ENCODE assay signal across 8 mouse cellular contexts in genomic region chr9:83146446-83147188, GRCm38 (mm10). TPM values are rescaled to one million over a fixed set of nuclear protein-coding genes. Genes with fewer than 3 reads are reported as not detected.
DNase-seq lines count a peak whose midpoint lies in the region; ATAC-seq and TF ChIP-seq lines count a peak whose summit lies in the region.

Hmgn3 (minus strand) TSS chr9:83146685.

- H3K27me3 ChIP-seq in hindbrain, embryonic 14.5 days (ENCODE audit: control insufficient read depth, insufficient read depth, low read length) = no peaks in the 10 kb centered on the region
- H3K27me3 ChIP-seq in lung, postnatal 0 days (replicated peaks; ENCODE audit: insufficient read depth, low read length) = no peaks in the 10 kb centered on the region

- H3K9ac ChIP-seq in hindbrain, embryonic 14.5 days = peak within 1 kb of the TSS; percentile 68
- no peak within 1 kb of the TSS for H3K9ac ChIP-seq in lung, postnatal 0 days (replicated peaks; ENCODE audit: low read depth)

- H3K9me3 ChIP-seq in hindbrain, embryonic 14.5 days (ENCODE audit: control insufficient read depth, low read length) = no peaks in the 10 kb centered on the region
- no peaks in the 10 kb centered on the region for H3K9me3 ChIP-seq in lung, postnatal 0 days (ENCODE audit: low read length)

- H3K27ac ChIP-seq in hindbrain, embryonic 14.5 days = peak within 1 kb of the TSS; percentile 62
- H3K27ac ChIP-seq in lung, postnatal 0 days (ENCODE audit: low read length) = no peak within 1 kb of the TSS

- TF ChIP-seq CTCF in lung, postnatal 0 days (IDR thresholded peaks at IDR 0.05) = no peak

- peak; percentile 76 for DNase-seq in R1 (ENCODE audit: low read depth, low spot score)
- DNase-seq in cerebellum, postnatal 25 days = peak; percentile 92 to 95
- DNase-seq in gastrocnemius, adult 18-20 months (ENCODE audit: low spot score) = peak; percentile 82
- DNase-seq in hindbrain, embryonic 14.5 days (ENCODE audit: low spot score) = peak; percentile 88
- DNase-seq in layer of hippocampus, postnatal 14 days (ENCODE audit: low spot score in 2 of 2) = peak; percentile 92 to 96
- peak; percentile 93 for DNase-seq in lung, postnatal 0 days (ENCODE audit: low spot score)
- peak; percentile 78 for DNase-seq in ovary, postnatal 14 days (ENCODE audit: low spot score)
- DNase-seq in thymus, postnatal 0 days (ENCODE audit: low spot score) = peak; percentile 57

- H3K4me3 ChIP-seq in hindbrain, embryonic 14.5 days (replicated peaks; ENCODE audit: low read length) = peak within 1 kb of the TSS; percentile 66
- peak within 1 kb of the TSS; percentile 45 for H3K4me3 ChIP-seq in lung, postnatal 0 days (ENCODE audit: low read depth, low read length)

- 8% methylated on average over 28 of the region's 28 CpGs for WGBS in hindbrain, embryonic 14.5 days
- 8% methylated on average over 28 of the region's 28 CpGs for WGBS in lung, postnatal 0 days

- peak; percentile 97 for ATAC-seq in hindbrain, embryonic 14.5 days (ENCODE audit: low FRiP score)
- ATAC-seq in lung, postnatal 0 days = peak; percentile 98

- H3K4me2 ChIP-seq in hindbrain, embryonic 14.5 days (replicated peaks) = peak within 1 kb of the TSS; percentile 89
- H3K4me2 ChIP-seq in lung, postnatal 0 days (replicated peaks; ENCODE audit: low read depth, low read length) = peak within 1 kb of the TSS; percentile 90

- H3K36me3 ChIP-seq in hindbrain, embryonic 14.5 days (replicated peaks; ENCODE audit: control insufficient read depth, insufficient read depth) = no peaks in the 10 kb centered on the region
- no peaks in the 10 kb centered on the region for H3K36me3 ChIP-seq in lung, postnatal 0 days (ENCODE audit: insufficient read depth, low read length)

- TF ChIP-seq EP300 in lung, postnatal 0 days (IDR thresholded peaks at IDR 0.05) = no peak

- H3K4me1 ChIP-seq in hindbrain, embryonic 14.5 days (replicated peaks; ENCODE audit: control insufficient read depth, insufficient read depth, low read length) = peaks cover 6% of the 10 kb centered on the region; the same call in 1 of the 2 replicates
- H3K4me1 ChIP-seq in lung, postnatal 0 days (ENCODE audit: insufficient read depth, low read depth, low read length) = no peaks in the 10 kb centered on the region

RNA-seq across cellular contexts. Expression of gene Hmgn3, which starts in this region (rescaled TPM):
- 1 to 10 TPM; 2.8 to 4.4 TPM for total RNA-seq in gastrocnemius, adult 18-20 months (2021)
- polyA plus RNA-seq in hindbrain, embryonic 14.5 days (2014; fragmentation: Nextera tagmentation; extraction: Ambion mirVana) = 139 and 146 TPM in 2 replicates
- total RNA-seq in layer of hippocampus, postnatal 14 days (2021) = 100 to 1,000 TPM; 108 to 116 TPM
- 32.7 and 36.9 TPM in 2 replicates for polyA plus RNA-seq in lung, postnatal 0 days (2015; fragmentation: Nextera tagmentation; extraction: Ambion mirVana)
- polyA plus RNA-seq in thymus, postnatal 0 days (2015; fragmentation: Nextera tagmentation; extraction: Ambion mirVana) = 17.2 and 17.6 TPM in 2 replicates

Comparison
In these comparisons a context has a peak if more than half of its experiments do, and no peak if none do; other contexts are left out.
1. RNA of gene Hmgn3 (total RNA-seq): 108 to 116 TPM in layer of hippocampus, postnatal 14 days; 2.8 to 4.4 TPM in gastrocnemius, adult 18-20 months; every median in the first group is over 10 times any median in the second.
2. Peak in every context shown above with its lines, with median percentiles within 50 percentile points of each other: DNase-seq.